Mouse (Mus musculus) limb, embryonic 14.5 days (tissue): Measurements from ENCODE around the gene Zfp637. TPM values are rescaled to one million over a fixed set of nuclear protein-coding genes. Genes with fewer than 3 reads are reported as not detected.
A peak's percentile ranks its signal among the peaks of the same experiment; 100 is the strongest.
"Not testable (repeated sequence)": the region's sequence is repeated elsewhere in the genome, so short reads cannot be mapped to it uniquely, and the experiment has no call there.

Experiments used
- ATAC-seq: fragments of 200-750 bp; cut with Nextera tagmentation; 2 replicates; pipeline ENCODE4 v1.8.0; 2017; ENCODE audit warnings: low read depth, moderate number of reproducible peaks, moderate TSS enrichment; ENCODE audit not compliant: low FRiP score
- DNase-seq: peaks from one replicate; pipeline ENCODE4 v3.0.0-alpha.2; 2015; ENCODE audit warnings: low spot score
- H3K27ac ChIP-seq: fragments of 300-500 bp; sonication (generic); replicated peaks from 2 replicates; pipeline ENCODE4 v1.5.1; 2014; ENCODE audit warnings: low read depth, mild to moderate bottlenecking, low read length, moderate library complexity, mixed read lengths
- H3K27me3 ChIP-seq: fragments of 300-500 bp; sonication (generic); 2 replicates; pipeline ENCODE4 v1.6.1; 2014; ENCODE audit warnings: low read length, mixed read lengths; ENCODE audit not compliant: control insufficient read depth, insufficient read depth
- H3K36me3 ChIP-seq: fragments of 300-500 bp; sonication (generic); 2 replicates; pipeline ENCODE4 v1.6.1; 2014; ENCODE audit warnings: mild to moderate bottlenecking, low read length, moderate library complexity, mixed read lengths; ENCODE audit not compliant: control insufficient read depth, insufficient read depth
- H3K4me1 ChIP-seq: fragments of 300-500 bp; sonication (generic); 2 replicates; pipeline ENCODE4 v1.6.1; 2014; ENCODE audit warnings: antibody characterized with exemption, low read length, mixed read lengths; ENCODE audit not compliant: control insufficient read depth, insufficient read depth
- H3K4me2 ChIP-seq: fragments of 300-500 bp; sonication (generic); replicated peaks from 2 replicates; pipeline ENCODE4 v1.6.1; 2014; ENCODE audit warnings: low read depth, mild to moderate bottlenecking, low read length, moderate library complexity; ENCODE audit not compliant: severe bottlenecking
- H3K4me3 ChIP-seq: fragments of 300-500 bp; sonication (generic); replicated peaks from 2 replicates; pipeline ENCODE4 v1.5.1; 2014; ENCODE audit warnings: low read length
- H3K9ac ChIP-seq: fragments of 300-500 bp; sonication (generic); 2 replicates; pipeline ENCODE4 v1.6.1; 2014; ENCODE audit warnings: mild to moderate bottlenecking, low read depth, low read length, moderate library complexity; ENCODE audit not compliant: severe bottlenecking
- H3K9me3 ChIP-seq: fragments of 300-500 bp; sonication (generic); 2 replicates; pipeline ENCODE4 v1.6.1; 2016; ENCODE audit warnings: low read length; ENCODE audit not compliant: control insufficient read depth
- POLR2A ChIP-seq: fragments of 200-500 bp; IDR thresholded peaks from 2 replicates; pipeline ENCODE4 v1.8.0; 2012; ENCODE audit warnings: inconsistent platforms, mild to moderate bottlenecking, moderate library complexity, borderline replicate concordance; ENCODE audit not compliant: insufficient read depth, insufficient read length; ENCODE audit errors: extremely low read depth
- WGBS: fragments of 180-500 bp; shearing (Covaris S2); extraction: QIAGEN DNeasy Blood & Tissue Kit; methylation state at CpG from one replicate; pipeline ENCODE4 v1.1.7; 2014; 5-methylcytosine and 5-hydroxymethylcytosine counted together
- polyA plus RNA-seq, 2 experiments: library from polyadenylated mRNA; depleted of rRNA in 1 of 2; stranded (reverse) in 1 of 2; unstranded in 1 of 2; fragments of >200 nt; fragmentation: Nextera tagmentation in 1 of 2; extraction: Ambion mirVana in 1 of 2; gene quantifications; 2 replicates each; pipeline versions ENCODE4 v1.2.1 to v1.2.3; 2012 to 2014

The Zfp637 gene
- polyA plus RNA-seq, 2 experiments = 85.1 to 148 TPM

GRCm38 (mm10) chr6:117862899-117863620, 22.1 kb downstream of the Zfp637 start:
- no peaks in the 10 kb centered on the region for H3K9me3 ChIP-seq
- peak overlapping the region; percentile 75 for H3K4me2 ChIP-seq
- H3K4me1 ChIP-seq = 0 out of 2 replicates have a peak, but pooled peaks cover 5% of the 10 kb centered on the region
- ATAC-seq (peak; percentile 82), DNase-seq (peak; percentile 71)
- TF ChIP-seq POLR2A = 0 out of 2 replicates have a peak, but pooled peaks have one; percentile 8
- no peaks in the 10 kb centered on the region for H3K36me3 ChIP-seq
- H3K9ac ChIP-seq = peak overlapping the region; percentile 67
- H3K4me3 ChIP-seq = peak overlapping the region; percentile 64
- H3K27ac ChIP-seq = no peak overlapping the region
- 4% methylated on average over 26 of the region's 26 CpGs for WGBS
- no peaks in the 10 kb centered on the region for H3K27me3 ChIP-seq

GRCm38 (mm10) chr6:117863751-117864150, 22.8 kb downstream of the Zfp637 start:
- H3K4me2 ChIP-seq = peak overlapping the region; percentile 75
- no peak overlapping the region for H3K9ac ChIP-seq
- no peaks in the 10 kb centered on the region for H3K36me3 ChIP-seq
- no peak overlapping the region for H3K27ac ChIP-seq
- 0 out of 2 replicates have a peak, but pooled peaks cover 5% of the 10 kb centered on the region for H3K4me1 ChIP-seq
- ATAC-seq (no peak), DNase-seq (no peak)
- no peaks in the 10 kb centered on the region for H3K27me3 ChIP-seq
- peak overlapping the region; percentile 64 for H3K4me3 ChIP-seq
- WGBS = 95% methylated on average over 8 of the region's 8 CpGs
- no peak for TF ChIP-seq POLR2A
- no peaks in the 10 kb centered on the region for H3K9me3 ChIP-seq

- no peak for DNase-seq
- Histone ChIP-seq H3K36me3 (no peaks in the 10 kb centered on the region), H3K9ac (no peak overlapping the region), H3K27ac (no peak overlapping the region), H3K27me3 (no peaks in the 10 kb centered on the region), H3K4me1 (0 out of 2 replicates have a peak, but pooled peaks cover 5% of the 10 kb centered on the region), H3K9me3 (no peaks in the 10 kb centered on the region), H3K4me2 (no peak overlapping the region), H3K4me3 (no peak overlapping the region)
- no peak for ATAC-seq
- WGBS = 85% methylated on average over 8 of the region's 8 CpGs
- no peak for TF ChIP-seq POLR2A
These were observed 27.2 kb downstream of the Zfp637 start for GRCm38 (mm10) chr6:117868187-117868586.

GRCm38 (mm10) chr6:117871034-117871433, 30.1 kb downstream of the Zfp637 start:
- no peaks in the 10 kb centered on the region for H3K4me1 ChIP-seq
- 80% methylated on average over 14 of the region's 14 CpGs for WGBS
- H3K4me2 ChIP-seq = no peak overlapping the region
- H3K36me3 ChIP-seq = no peaks in the 10 kb centered on the region
- DNase-seq = no peak
- H3K9ac ChIP-seq = no peak overlapping the region
- H3K27me3 ChIP-seq = no peaks in the 10 kb centered on the region
- H3K27ac ChIP-seq = no peak overlapping the region
- no peaks in the 10 kb centered on the region for H3K9me3 ChIP-seq
- no peak for ATAC-seq
- no peak for TF ChIP-seq POLR2A
- H3K4me3 ChIP-seq = no peak overlapping the region

- not testable (repeated sequence) for H3K4me2 ChIP-seq, H3K36me3 ChIP-seq, H3K4me3 ChIP-seq, H3K27me3 ChIP-seq, H3K27ac ChIP-seq, DNase-seq, H3K9ac ChIP-seq, H3K4me1 ChIP-seq, ATAC-seq, H3K9me3 ChIP-seq
- WGBS = 94% methylated on average over 7 of the region's 7 CpGs
These were observed 32.5 kb downstream of the Zfp637 start for GRCm38 (mm10) chr6:117873450-117873849.
